In genomic region chr9:35024591-35025496, GRCm38 (mm10) we compare ENCODE assay signal across 10 mouse cellular contexts.
A peak's percentile ranks its signal among the peaks of the same experiment; 100 is the strongest.
DNase-seq lines count a peak whose midpoint lies in the region; ATAC-seq and TF ChIP-seq lines count a peak whose summit lies in the region.
"Had no signal": no experiment of that assay in that cellular context is flagged by ENCODE, and none has a peak within 500 bp of the region (broad histone marks: within the 10 kb centered on the region; RNA-seq: fewer than 3 reads in every experiment).

No protein-coding gene starts in this region.

- no peaks in the 10 kb centered on the region for H3K36me3 ChIP-seq in lung, embryonic 15.5 days
- H3K36me3 ChIP-seq in hindbrain, embryonic 10.5 days = no peaks in the 10 kb centered on the region
- H3K36me3 ChIP-seq in liver, embryonic 15.5 days (replicated peaks) = no peaks in the 10 kb centered on the region
- no peaks in the 10 kb centered on the region for H3K36me3 ChIP-seq in stomach, postnatal 0 days (ENCODE audit: control insufficient read depth, insufficient read depth, low read length)

- H3K9ac ChIP-seq in lung, embryonic 15.5 days = no peak overlapping the region
- H3K9ac ChIP-seq in liver, embryonic 15.5 days = no peak overlapping the region
- H3K9ac ChIP-seq in stomach, postnatal 0 days (ENCODE audit: low read length) = 0 out of 2 replicates have a peak overlapping the region, but pooled peaks have one; percentile 9

- peak overlapping the region; percentile 58 for H3K4me2 ChIP-seq in lung, embryonic 15.5 days
- H3K4me2 ChIP-seq in liver, embryonic 15.5 days = peak overlapping the region; percentile 29
- peak overlapping the region; percentile 41 for H3K4me2 ChIP-seq in stomach, postnatal 0 days (replicated peaks; ENCODE audit: low read depth)

- TF ChIP-seq EP300 in stomach, postnatal 0 days (optimal IDR thresholded peaks at IDR 0.05) = no peak

- ATAC-seq in lung, embryonic 15.5 days (ENCODE audit: borderline replicate concordance, extremely low read depth, low FRiP score, low TSS enrichment) = peak; percentile 28; the same call in 1 of the 2 replicates
- ATAC-seq in liver, embryonic 15.5 days (ENCODE audit: insufficient read depth) = no peak
- ATAC-seq in stomach, postnatal 0 days (ENCODE audit: low FRiP score, low TSS enrichment) = 0 out of 2 replicates have a peak, but pooled peaks have one; percentile 25
- ATAC-seq in erythroblast, adult 5-6 weeks (replicated peaks; ENCODE audit: low FRiP score, poor library complexity, severe bottlenecking) = no peak

- no peak overlapping the region for H3K27ac ChIP-seq in lung, embryonic 15.5 days
- peak overlapping the region; percentile 76 for H3K27ac ChIP-seq in hindbrain, embryonic 10.5 days
- H3K27ac ChIP-seq in liver, embryonic 15.5 days (replicated peaks) = no peak overlapping the region
- no peak overlapping the region for H3K27ac ChIP-seq in stomach, postnatal 0 days (replicated peaks)

- DNase-seq in lung, adult 18-20 months = no peak
- peak; percentile 36 for DNase-seq in hindbrain, embryonic 10.5 days (ENCODE audit: low spot score)
- no peak for DNase-seq in stomach, postnatal 0 days (ENCODE audit: low spot score)
- no peak for DNase-seq in cerebellum, adult 11 months
- DNase-seq in layer of hippocampus, adult 9-10 months (ENCODE audit: low spot score) = no peak
- DNase-seq: cerebellum, adult 9-11 months had no signal

- H3K27me3 ChIP-seq in lung, embryonic 15.5 days = peaks cover 13% of the 10 kb centered on the region; the same call in 1 of the 2 replicates
- peaks cover 26% of the 10 kb centered on the region for H3K27me3 ChIP-seq in hindbrain, embryonic 10.5 days (ENCODE audit: insufficient read depth, poor library complexity, severe bottlenecking)
- peaks cover 30% of the 10 kb centered on the region for H3K27me3 ChIP-seq in liver, embryonic 15.5 days
- H3K27me3 ChIP-seq in stomach, postnatal 0 days (ENCODE audit: control insufficient read depth, insufficient read depth, low read length) = no peaks in the 10 kb centered on the region

- no peak for TF ChIP-seq CTCF in stomach, postnatal 0 days (IDR thresholded peaks at IDR 0.05; ENCODE audit: low read depth)

- peak overlapping the region; percentile 28 for H3K4me3 ChIP-seq in lung, embryonic 15.5 days
- H3K4me3 ChIP-seq in hindbrain, embryonic 10.5 days = peak overlapping the region; percentile 53
- 0 out of 2 replicates have a peak overlapping the region, but pooled peaks have one; percentile 2 for H3K4me3 ChIP-seq in liver, embryonic 15.5 days (replicated peaks)
- H3K4me3 ChIP-seq in stomach, postnatal 0 days (ENCODE audit: low read depth, low read length) = no peak overlapping the region
- H3K4me3 ChIP-seq: myocyte had no signal

- H3K4me1 ChIP-seq in lung, embryonic 15.5 days = peaks cover 23% of the 10 kb centered on the region
- H3K4me1 ChIP-seq in hindbrain, embryonic 10.5 days (replicated peaks) = peaks cover 15% of the 10 kb centered on the region
- H3K4me1 ChIP-seq in liver, embryonic 15.5 days (replicated peaks) = no peaks in the 10 kb centered on the region
- peaks cover 3% of the 10 kb centered on the region; the same call in 1 of the 2 replicates for H3K4me1 ChIP-seq in stomach, postnatal 0 days (replicated peaks; ENCODE audit: control insufficient read depth, insufficient read depth)

- WGBS in lung, embryonic 15.5 days = 7% methylated on average over 25 of the region's 25 CpGs
- WGBS in hindbrain, embryonic 10.5 days = 4% methylated on average over 25 of the region's 25 CpGs
- 10% methylated on average over 25 of the region's 25 CpGs for WGBS in liver, embryonic 15.5 days (ENCODE audit: insufficient replicate concordance)
- 14% methylated on average over 25 of the region's 25 CpGs for WGBS in stomach, postnatal 0 days

- H3K9me3 ChIP-seq in lung, embryonic 15.5 days = no peaks in the 10 kb centered on the region
- H3K9me3 ChIP-seq in hindbrain, embryonic 10.5 days = no peaks in the 10 kb centered on the region
- no peaks in the 10 kb centered on the region for H3K9me3 ChIP-seq in liver, embryonic 15.5 days (replicated peaks)
- H3K9me3 ChIP-seq in stomach, postnatal 0 days (ENCODE audit: control insufficient read depth, low read length) = no peaks in the 10 kb centered on the region

Comparison
In these comparisons a context has a peak if more than half of its experiments do, and no peak if none do; other contexts are left out.
1. ATAC-seq: peak in lung, embryonic 15.5 days (single experiment) and stomach, postnatal 0 days (single experiment); none in liver, embryonic 15.5 days (single experiment) and erythroblast, adult 5-6 weeks (single experiment).
2. Peak in every context shown above with its lines, with median percentiles within 50 percentile points of each other: H3K4me2 ChIP-seq.